Mouse (Mus musculus) kidney, postnatal 36 days (tissue): ENCODE measurements around the gene Btbd35f9.
"Not testable (repeated sequence)": the region's sequence is repeated elsewhere in the genome, so short reads cannot be mapped to it uniquely, and the experiment has no call there.

ENCODE experiments used
- DNase-seq, 2 experiments: peaks; one replicate each; pipeline ENCODE4 v3.0.0; 2021 to 2022; ENCODE audit warnings: mixed read lengths in 2 of 2

Btbd35f9 gene

GRCm38 (mm10) chrX:34161399-34161798 lies at the start of gene Btbd35f9:
Btbd35f9 (minus strand) TSS chrX:34161499.
- DNase-seq = not testable (repeated sequence)
